Mouse (Mus musculus) CH12.LX (cell line): ENCODE data around the gene Trmu.

Source experiments
- CHD2 ChIP-seq: IDR thresholded peaks from 2 replicates; pipeline ENCODE4 v1.6.1; 2011; ENCODE audit warnings: low read length, improper control_type of control experiment
- CTCF ChIP-seq, 2 experiments: IDR thresholded peaks in 1 of 2; conservative IDR thresholded peaks in 1 of 2; 2 replicates each; pipeline ENCODE4 v1.5.1; 2011 to 2012; ENCODE audit warnings: low read depth in 2 of 2, low read length in 2 of 2, improper control_type of control experiment in 1 of 2, inconsistent platforms in 1 of 2, mild to moderate bottlenecking in 1 of 2, moderate library complexity in 1 of 2
- EP300 ChIP-seq: IDR thresholded peaks from 2 replicates; pipeline ENCODE4 v1.6.1; 2011; ENCODE audit warnings: low read length, improper control_type of control experiment
- MAZ ChIP-seq: IDR thresholded peaks from 2 replicates; pipeline ENCODE4 v1.6.1; 2012; ENCODE audit warnings: low read depth, mild to moderate bottlenecking, inconsistent platforms, low read length, improper control_type of control experiment, moderate library complexity
- SIN3A ChIP-seq: IDR thresholded peaks from 2 replicates; pipeline ENCODE4 v1.6.1; 2012; ENCODE audit warnings: low read length, improper control_type of control experiment, inconsistent platforms
- SMC3 ChIP-seq: IDR thresholded peaks from 2 replicates; pipeline ENCODE4 v1.6.1; 2011; ENCODE audit warnings: low read depth, low read length, improper control_type of control experiment

GRCm38 (mm10) chr15:85836887-85837286 is 42.2 kb upstream of the Trmu start:
- TF ChIP-seq SIN3A, result no peak
- TF ChIP-seq CTCF (conservative IDR thresholded peaks at IDR 0.05 in 1 of 2, IDR thresholded peaks at IDR 0.05 in 1 of 2; ENCODE audit: low read depth in 2 of 2, low read length in 2 of 2), result no peak
- no peak for TF ChIP-seq SMC3
- TF ChIP-seq CHD2, result no peak
- no peak for TF ChIP-seq MAZ
- TF ChIP-seq EP300, result no peak
